9 mouse cellular contexts compared by ENCODE assay signal in the genomic region with DNA sequence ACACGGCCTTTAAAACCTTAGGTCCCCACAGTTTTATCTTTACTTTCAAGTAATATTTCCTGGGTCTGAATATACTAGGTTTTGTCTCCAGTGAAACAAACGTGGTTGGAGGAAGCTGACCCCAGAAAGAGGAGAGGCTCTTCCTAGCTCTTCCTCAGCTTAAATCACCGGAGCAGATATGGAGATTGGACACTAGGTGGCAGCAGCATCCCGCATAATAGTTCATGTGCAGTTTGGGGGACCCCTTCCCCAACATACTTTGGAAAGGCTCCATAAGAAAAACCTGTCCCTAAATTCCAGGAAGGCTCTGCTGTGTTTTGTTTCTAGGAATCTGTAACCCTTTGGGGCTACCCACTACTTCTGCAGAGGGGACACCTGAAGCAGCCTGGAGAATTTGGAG. TPM values are rescaled to one million over a fixed set of nuclear protein-coding genes. Genes with fewer than 3 reads are reported as not detected.
A peak's percentile ranks its signal among the peaks of the same experiment; 100 is the strongest.
DNase-seq lines count a peak whose midpoint lies in the region; ATAC-seq and TF ChIP-seq lines count a peak whose summit lies in the region.
"Had no signal": no experiment of that assay in that cellular context is flagged by ENCODE, and none has a peak within 500 bp of the region (broad histone marks: within the 10 kb centered on the region; RNA-seq: fewer than 3 reads in every experiment).

No protein-coding gene starts in this region.

- H3K4me1 ChIP-seq in E14TG2a.4 (replicated peaks; ENCODE audit: low read depth, low read length) = peaks cover 74% of the 10 kb centered on the region

- no peaks in the 10 kb centered on the region for H3K9me3 ChIP-seq in E14TG2a.4 (ENCODE audit: low read length)
- H3K9me3 ChIP-seq: stomach, embryonic 15.5 days had no signal

- peak; percentile 65 for TF ChIP-seq CTCF in E14TG2a.4 (conservative IDR thresholded peaks at IDR 0.05; ENCODE audit: low read length)

- ATAC-seq in erythroid progenitor cell, adult 5-6 weeks (replicated peaks; ENCODE audit: low FRiP score, poor library complexity, severe bottlenecking) = no peak

- H3K36me3 ChIP-seq in E14TG2a.4 (ENCODE audit: insufficient read depth, low read length) = no peaks in the 10 kb centered on the region
- H3K36me3 ChIP-seq: stomach, embryonic 15.5 days had no signal

- no peak overlapping the region for H3K4me3 ChIP-seq in E14TG2a.4 (replicated peaks; ENCODE audit: low read length)
- H3K4me3 ChIP-seq: stomach, embryonic 15.5 days had no signal

- H3K27me3 ChIP-seq in E14TG2a.4 (ENCODE audit: insufficient read depth, low read length) = no peaks in the 10 kb centered on the region

- peak; percentile 64 for DNase-seq in kidney, adult 18-20 months
- DNase-seq in kidney, adult 11 months = no peak
- peak; percentile 62 for DNase-seq in A20 (ENCODE audit: low read depth, low spot score)
- peak; percentile 87 to 89 for DNase-seq in cerebellum, postnatal 10 days
- DNase-seq in kidney, postnatal 4 days = peak; percentile 78 to 80
- peak; percentile 59 to 83 for DNase-seq in spleen, postnatal 4 days (ENCODE audit: low spot score in 2 of 2)

RNA-seq across cellular contexts. Expression of a gene that starts 1.9 kb away (rescaled TPM):
- total RNA-seq in erythroid progenitor cell, adult 5-6 weeks (2015; ENCODE audit: low replicate concordance) = 2.9 TPM in 2 replicates
- total RNA-seq in erythroid progenitor cell, adult 5-6 weeks (2017; ENCODE audit: low replicate concordance) = 0.26 TPM in 1 of 2 replicates, not detected in the other

RNA-seq across cellular contexts. Expression of a gene that starts 35.2 kb away (rescaled TPM):
- total RNA-seq in erythroid progenitor cell, adult 5-6 weeks (2015; ENCODE audit: low replicate concordance) = 8.4 and 12.6 TPM in 2 replicates
- total RNA-seq in erythroid progenitor cell, adult 5-6 weeks (2017; ENCODE audit: low replicate concordance) = 7.8 and 9.7 TPM in 2 replicates
